Mouse (Mus musculus) G1E (cell line): ENCODE data around the gene Mapkapk2.

Source experiments
- CTCF ChIP-seq: IDR thresholded peaks from 2 replicates; pipeline ENCODE4 v1.5.1; 2012; ENCODE audit warnings: low read depth, low read length, inconsistent platforms, mixed read lengths
- GATA1 ChIP-seq: IDR thresholded peaks from 2 replicates; pipeline ENCODE4 v1.6.1; 2012; ENCODE audit warnings: borderline replicate concordance, low read length, inconsistent platforms, mixed read lengths

DNA sequence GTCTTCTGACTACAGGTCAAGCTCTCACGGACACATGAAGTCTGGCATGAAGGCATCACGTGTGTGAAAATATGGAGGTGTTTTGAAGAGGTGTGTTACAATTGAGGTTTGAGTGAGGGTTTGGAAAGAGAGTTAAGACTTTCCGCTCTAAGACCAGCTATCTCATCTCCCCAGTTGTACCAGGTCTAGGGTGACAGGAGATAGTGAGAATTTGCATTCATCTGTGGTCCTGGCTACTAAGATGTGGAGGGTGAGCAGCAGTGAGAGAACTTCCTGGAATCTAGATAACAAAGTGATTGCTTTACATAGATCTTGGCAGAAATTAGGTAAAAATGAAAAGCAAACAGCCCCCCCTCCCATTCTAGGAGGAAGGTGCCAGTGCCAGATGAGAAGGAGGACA, 68.4 kb downstream of the Mapkapk2 start:
- TF ChIP-seq CTCF: no peak
- TF ChIP-seq GATA1: no peak
